Mouse (Mus musculus) adrenal gland, postnatal 4 days (tissue): ENCODE measurements at regions not wholly inside any gene's neighbourhood (a gene's known extent, or its start where the extent isn't known, plus 50 kb on each side); places are given as distances from the start of the nearest gene placed in this dataset.

Experiments
- DNase-seq, 2 experiments: peaks; one replicate each; pipeline ENCODE4 v3.0.0; 2021 to 2022; ENCODE audit warnings: low spot score in 2 of 2, mixed read lengths in 2 of 2

DNA sequence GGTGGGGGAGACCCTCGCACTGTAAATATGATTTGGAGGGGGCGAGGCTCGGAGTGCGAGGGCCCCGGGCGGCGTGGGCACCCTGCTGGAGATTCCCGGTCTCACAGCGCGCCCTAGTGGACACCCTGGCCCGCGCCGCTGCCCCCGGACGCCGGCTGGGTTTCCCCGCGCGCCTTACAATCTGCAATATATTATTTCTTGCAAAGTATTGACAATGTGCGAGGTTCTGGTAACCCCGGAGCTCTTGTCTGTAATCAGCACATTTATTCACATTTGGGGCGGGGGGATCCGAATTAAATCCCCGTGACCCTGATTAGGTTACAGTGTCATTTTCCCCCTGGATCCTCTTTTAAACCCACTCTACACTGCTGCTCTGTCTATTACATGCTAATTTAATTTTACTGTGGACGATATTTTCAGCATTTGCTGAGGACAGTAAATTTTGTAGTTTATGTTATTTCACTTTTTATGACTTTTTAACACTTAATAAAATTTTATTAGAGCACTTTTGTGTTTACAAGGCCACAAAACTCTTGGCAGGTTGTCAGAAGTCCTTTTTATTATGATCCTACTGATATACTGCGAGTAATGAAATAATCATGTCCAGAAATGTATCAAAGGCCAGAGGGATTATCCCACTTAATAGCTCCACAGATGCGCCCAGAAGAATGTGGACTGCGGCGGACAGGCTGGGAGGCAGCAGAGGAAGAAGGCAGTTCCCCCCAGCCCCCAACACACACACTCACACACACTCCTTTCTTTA lies 312.6 kb downstream of the Mtx2 start:
- DNase-seq: peak; percentile 52 to 66

GRCm38 (mm10) chr2:75138746-75139060 lies 313.1 kb downstream of the Mtx2 start:
- DNase-seq: no peak

- DNase-seq: no peak
Observed at GRCm38 (mm10) chr2:75139544-75139943, 313.9 kb downstream of the Mtx2 start.

- DNase-seq: no peak
Observed at GRCm38 (mm10) chr2:75142675-75143074, 317.1 kb downstream of the Mtx2 start.

GRCm38 (mm10) chr2:75144861-75145260 lies 319.3 kb downstream of the Mtx2 start:
- DNase-seq: no peak

GRCm38 (mm10) chr2:75146256-75146655 lies 320.7 kb downstream of the Mtx2 start:
- DNase-seq: no peak

GRCm38 (mm10) chr2:75147399-75147798 lies 321.8 kb downstream of the Mtx2 start:
- DNase-seq: no peak

GRCm38 (mm10) chr2:75147967-75148366 lies 322.4 kb downstream of the Mtx2 start:
- no peak for DNase-seq

DNA sequence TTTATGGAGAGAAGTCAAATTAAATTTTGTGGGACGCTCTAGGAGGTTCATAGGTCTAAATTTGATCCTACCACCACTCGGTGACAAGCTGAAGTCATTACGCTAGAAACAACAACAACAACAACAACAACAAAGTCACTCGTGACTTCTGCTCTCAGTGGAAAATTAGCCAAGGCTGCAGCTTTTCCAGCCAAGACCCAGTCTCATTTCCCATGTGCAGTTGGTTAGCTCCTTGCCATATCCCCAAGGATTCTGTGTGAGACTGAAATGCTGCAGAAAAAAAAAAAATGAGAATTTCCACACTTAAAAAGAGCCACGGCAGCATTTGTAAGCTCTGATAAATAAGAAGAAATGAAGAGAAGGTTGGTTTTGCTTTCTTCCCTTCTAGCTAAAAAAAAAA lies 323.4 kb downstream of the Mtx2 start:
- no peak for DNase-seq

- no peak for DNase-seq
Observed at GRCm38 (mm10) chr2:75149562-75149961, 324.0 kb downstream of the Mtx2 start.

GRCm38 (mm10) chr2:75150986-75151385 lies 325.4 kb downstream of the Mtx2 start:
- DNase-seq: peak in 1 of 2 experiments; percentile 18

DNA sequence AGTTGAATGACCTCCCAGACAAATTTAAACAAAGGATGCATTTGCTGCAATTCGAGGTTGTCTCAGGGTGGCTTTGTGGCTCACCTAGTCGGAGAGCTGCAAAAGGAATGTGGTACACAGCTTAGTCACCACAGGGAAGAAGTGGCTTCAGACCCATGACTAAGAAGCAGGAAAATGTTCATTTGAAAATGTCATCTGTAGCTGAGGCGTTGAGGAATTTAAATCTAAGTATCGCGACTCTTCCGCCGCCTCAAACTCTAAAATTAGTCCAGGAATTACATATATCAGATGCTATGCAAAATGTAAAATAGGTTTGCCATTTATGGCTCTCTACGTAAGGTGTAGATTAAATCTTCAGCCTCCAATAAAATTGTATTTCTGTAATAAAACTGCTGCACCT lies 325.9 kb downstream of the Mtx2 start:
- DNase-seq: no peak

- no peak for DNase-seq
Observed at GRCm38 (mm10) chr2:75152477-75152990, 326.9 kb downstream of the Mtx2 start.

DNA sequence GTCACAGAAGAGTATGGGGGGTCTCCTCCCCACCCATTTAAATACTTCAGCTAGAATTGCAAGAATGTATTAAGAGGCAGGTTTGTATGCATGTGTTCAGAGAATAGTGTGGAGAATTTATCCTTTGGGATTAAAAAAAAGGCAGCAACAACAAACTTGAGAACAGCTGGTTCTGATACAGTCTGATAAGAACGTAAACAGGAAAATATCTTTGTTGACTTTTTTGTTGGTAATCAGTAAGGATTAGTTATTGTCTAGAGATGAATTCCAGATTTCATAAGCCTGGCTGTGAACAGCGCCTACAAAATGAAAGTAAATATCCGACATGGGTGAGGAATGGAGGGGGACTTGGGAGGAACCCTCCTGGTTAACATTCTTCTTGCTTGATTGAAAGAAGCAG lies 328.8 kb downstream of the Mtx2 start:
- no peak for DNase-seq

DNA sequence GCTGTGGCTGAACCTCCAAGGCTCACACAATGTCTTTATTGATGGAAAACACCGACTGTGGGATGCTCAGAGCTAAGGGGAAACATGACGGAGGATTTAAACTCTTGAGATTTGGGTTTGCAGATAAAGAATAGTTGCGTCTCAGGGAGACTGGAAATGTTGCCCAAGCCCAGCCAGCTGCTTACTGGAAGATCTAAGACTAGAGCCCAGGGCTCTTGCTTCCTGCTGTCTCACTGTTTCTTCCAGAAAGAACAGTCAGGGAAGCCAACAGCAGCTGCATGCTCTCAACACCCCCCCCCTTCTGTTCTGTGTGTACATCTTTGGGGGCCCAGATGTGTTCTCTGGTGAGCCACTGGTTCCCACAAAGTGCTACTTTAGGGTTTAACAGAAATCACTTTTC lies 333.0 kb downstream of the Mtx2 start:
- no peak for DNase-seq

- no peak for DNase-seq
Observed at GRCm38 (mm10) chr2:75161075-75161474, 335.5 kb downstream of the Mtx2 start.

DNA sequence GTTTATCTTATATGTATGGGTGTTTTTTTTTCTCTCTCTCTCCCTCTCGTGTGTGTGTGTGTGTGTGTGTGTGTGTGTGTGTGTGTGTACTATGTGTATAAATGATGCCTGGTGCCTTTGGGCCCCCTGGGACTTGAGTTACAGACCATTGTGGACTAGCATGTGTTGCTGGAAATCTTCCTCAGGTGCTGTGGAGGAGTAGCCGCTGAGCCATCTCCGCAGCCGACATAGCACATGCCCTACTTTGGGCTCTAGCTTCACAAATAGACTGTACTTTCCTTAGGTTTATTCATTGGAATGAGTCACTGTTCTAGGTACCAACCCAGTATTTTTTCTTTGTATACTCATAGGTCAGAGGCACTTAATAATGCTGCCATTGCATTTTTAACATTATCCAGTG lies 339.4 kb downstream of the Mtx2 start:
- DNase-seq: no peak

- DNase-seq: no peak
Observed at GRCm38 (mm10) chr2:75176267-75176666, 350.7 kb downstream of the Mtx2 start.

- DNase-seq: no peak
Observed at GRCm38 (mm10) chr2:75183293-75183692, 357.7 kb downstream of the Mtx2 start.

GRCm38 (mm10) chr2:75202587-75203220 lies 377.1 kb downstream of the Mtx2 start:
- no peak for DNase-seq

DNA sequence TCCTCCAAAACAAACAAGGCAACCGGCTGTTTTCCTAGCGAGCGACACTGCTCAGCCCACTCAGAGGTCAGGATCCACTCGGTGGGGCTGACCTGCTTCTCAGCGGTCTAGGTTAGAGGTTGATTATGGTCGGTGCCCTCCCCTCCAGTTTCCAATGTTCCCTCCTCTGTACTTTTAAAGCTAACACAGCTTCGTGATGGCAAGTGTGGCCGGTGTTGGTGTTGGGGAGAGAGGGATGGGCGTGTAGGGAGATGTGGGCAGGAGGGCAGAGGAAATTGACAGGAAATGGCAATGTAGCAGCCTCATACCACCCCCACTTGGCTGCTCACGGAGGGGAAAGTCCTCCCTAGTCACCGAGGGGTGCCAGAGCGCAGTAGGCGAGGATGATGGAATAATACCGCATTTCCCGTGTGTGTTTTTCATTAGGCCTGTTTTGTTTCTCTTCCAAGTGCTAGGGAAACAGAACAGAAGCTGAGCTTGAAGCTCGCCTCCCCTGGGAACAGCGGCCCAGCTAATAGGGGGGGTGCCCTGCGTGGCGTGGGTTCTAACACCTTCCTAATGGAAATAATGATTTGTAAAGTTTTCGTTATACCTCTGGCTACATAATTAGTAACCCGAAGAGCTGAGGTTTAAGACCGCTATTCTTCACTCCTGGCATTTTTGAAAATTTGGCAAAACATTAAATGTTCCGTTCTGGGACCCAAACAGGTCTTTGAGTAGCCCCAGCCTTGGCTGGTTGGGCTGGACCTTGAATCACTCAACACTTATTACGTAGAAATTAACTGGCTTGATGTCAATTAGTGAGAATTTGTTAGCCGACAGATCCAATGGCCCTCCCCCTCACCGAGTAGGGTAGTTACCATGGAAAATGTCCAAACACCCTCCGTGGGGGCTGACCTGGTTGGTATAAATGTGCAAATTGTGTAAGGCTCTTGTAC lies 383.5 kb downstream of the Mtx2 start:
- no peak for DNase-seq
